Mouse (Mus musculus): ENCODE measurements around the gene Krtap5-5.
"Not testable (repeated sequence)": the region's sequence is repeated elsewhere in the genome, so short reads cannot be mapped to it uniquely, and the experiment has no call there.

Krtap5-5 gene

GRCm38 (mm10) chr7:142229871-142230270, at the start of gene Krtap5-5:
Gene Krtap5-5, minus strand, starts transcription at chr7:142229971.
- DNase-seq: not testable (repeated sequence)

- DNase-seq: not testable (repeated sequence)
Measured at GRCm38 (mm10) chr7:142279291-142279690, 49.5 kb upstream of the Krtap5-5 start.

GRCm38 (mm10) chr7:142278183-142278582, 48.4 kb upstream of the Krtap5-5 start:
- DNase-seq: peak; percentile 66

GRCm38 (mm10) chr7:142274263-142274662, 44.5 kb upstream of the Krtap5-5 start, which contains the start of gene Gm4559:
Gene Gm4559, minus strand, starts transcription at chr7:142274363.
- DNase-seq: not testable (repeated sequence)

GRCm38 (mm10) chr7:142258254-142258653, 28.5 kb upstream of the Krtap5-5 start, which contains the start of gene Gm2431:
Gene Gm2431, minus strand, starts transcription at chr7:142258354.
- not testable (repeated sequence) for DNase-seq

- DNase-seq: peak; percentile 24 to 44
Measured at GRCm38 (mm10) chr7:142255517-142255916, 25.7 kb upstream of the Krtap5-5 start.

GRCm38 (mm10) chr7:142249824-142250223, 20.1 kb upstream of the Krtap5-5 start:
- no peak for DNase-seq

GRCm38 (mm10) chr7:142240978-142241377, 11.2 kb upstream of the Krtap5-5 start, which contains the start of gene Gm40460:
Gene Gm40460, minus strand, starts transcription at chr7:142241078.
- no peak for DNase-seq

GRCm38 (mm10) chr7:142231540-142231939, 1.8 kb upstream of the Krtap5-5 start:
- no peak for DNase-seq

GRCm38 (mm10) chr7:142224518-142224917, 5.3 kb downstream of the Krtap5-5 start:
- no peak for DNase-seq

GRCm38 (mm10) chr7:142212136-142212535, 17.6 kb downstream of the Krtap5-5 start:
- DNase-seq: not testable (repeated sequence)

GRCm38 (mm10) chr7:142211559-142211958, 18.2 kb downstream of the Krtap5-5 start, which contains the start of gene Gm7579:
Gene Gm7579, plus strand, starts transcription at chr7:142211859.
- no peak for DNase-seq

- not testable (repeated sequence) for DNase-seq
Measured at GRCm38 (mm10) chr7:142206891-142207290, 22.9 kb downstream of the Krtap5-5 start.

- no peak for DNase-seq
Measured at GRCm38 (mm10) chr7:142205488-142205887, 24.3 kb downstream of the Krtap5-5 start.

- DNase-seq: no peak
Measured at GRCm38 (mm10) chr7:142201064-142201463, 28.7 kb downstream of the Krtap5-5 start, which contains the start of gene Krtap5-3. Gene Krtap5-3, plus strand, starts transcription at chr7:142201364.

GRCm38 (mm10) chr7:142198748-142199147, 31.0 kb downstream of the Krtap5-5 start:
- no peak for DNase-seq

GRCm38 (mm10) chr7:142190289-142190688, 39.5 kb downstream of the Krtap5-5 start, which contains the start of gene Gm10153:
Gene Gm10153, minus strand, starts transcription at chr7:142190389.
- DNase-seq: no peak

GRCm38 (mm10) chr7:142188156-142188555, 41.6 kb downstream of the Krtap5-5 start:
- DNase-seq: no peak

GRCm38 (mm10) chr7:142181021-142181420, 48.8 kb downstream of the Krtap5-5 start:
- DNase-seq: no peak
